Mouse (Mus musculus) hindbrain, embryonic 11.5 days (tissue): ENCODE measurements around the gene Ptges2. TPM values are rescaled to one million over a fixed set of nuclear protein-coding genes. Genes with fewer than 3 reads are reported as not detected.

Experiments
- ATAC-seq: fragments of 200-750 bp; cut with Nextera tagmentation; 2 replicates; pipeline ENCODE4 v1.8.0; 2017; ENCODE audit warnings: mild to moderate bottlenecking, moderate TSS enrichment, moderate library complexity; ENCODE audit not compliant: low FRiP score
- DNase-seq: peaks from one replicate; pipeline ENCODE4 v3.0.0-alpha.2; 2015; ENCODE audit warnings: low spot score
- H3K27ac ChIP-seq: fragments of 300-500 bp; sonication (generic); 2 replicates; pipeline ENCODE4 v1.5.1; 2014; ENCODE audit warnings: mild to moderate bottlenecking, low read depth, low read length
- H3K27me3 ChIP-seq: fragments of 300-500 bp; sonication (generic); 2 replicates; pipeline ENCODE4 v1.6.1; 2014; ENCODE audit warnings: mild to moderate bottlenecking, low read length, moderate library complexity, mixed read lengths; ENCODE audit not compliant: control insufficient read depth, insufficient read depth
- H3K36me3 ChIP-seq: fragments of 300-500 bp; sonication (generic); 2 replicates; pipeline ENCODE4 v1.6.1; 2014; ENCODE audit warnings: mild to moderate bottlenecking, low read length, moderate library complexity, mixed read lengths; ENCODE audit not compliant: control insufficient read depth, insufficient read depth
- H3K4me1 ChIP-seq: fragments of 300-500 bp; sonication (generic); replicated peaks from 2 replicates; pipeline ENCODE4 v1.6.1; 2014; ENCODE audit warnings: low read length, mixed read lengths; ENCODE audit not compliant: control insufficient read depth, insufficient read depth
- H3K4me2 ChIP-seq: fragments of 300-500 bp; sonication (generic); replicated peaks from 2 replicates; pipeline ENCODE4 v1.6.1; 2014; ENCODE audit warnings: mild to moderate bottlenecking, low read depth, low read length
- H3K4me3 ChIP-seq: fragments of 300-500 bp; sonication (generic); 2 replicates; pipeline ENCODE4 v1.5.1; 2014; ENCODE audit warnings: low read depth, low read length
- H3K9ac ChIP-seq: fragments of 300-500 bp; sonication (generic); 2 replicates; pipeline ENCODE4 v1.6.1; 2014; ENCODE audit warnings: low read depth, low read length
- H3K9me3 ChIP-seq: fragments of 300-500 bp; sonication (generic); 2 replicates; pipeline ENCODE4 v1.6.1; 2016; ENCODE audit warnings: low read length; ENCODE audit not compliant: control insufficient read depth
- WGBS: fragments of 180-500 bp; shearing (Covaris S2); extraction: QIAGEN DNeasy Blood & Tissue Kit; methylation state at CpG from one replicate; pipeline ENCODE4 v1.1.7; 2014; 5-methylcytosine and 5-hydroxymethylcytosine counted together
- polyA plus RNA-seq: library from polyadenylated mRNA; unstranded; fragments of >200 nt; fragmentation: Nextera tagmentation; extraction: Ambion mirVana; gene quantifications from 2 replicates; pipeline ENCODE4 v1.2.1, GENCODE M21; 2014

Ptges2 gene
- polyA plus RNA-seq, 1 experiment from 2014 or later = 30.8 TPM

DNA sequence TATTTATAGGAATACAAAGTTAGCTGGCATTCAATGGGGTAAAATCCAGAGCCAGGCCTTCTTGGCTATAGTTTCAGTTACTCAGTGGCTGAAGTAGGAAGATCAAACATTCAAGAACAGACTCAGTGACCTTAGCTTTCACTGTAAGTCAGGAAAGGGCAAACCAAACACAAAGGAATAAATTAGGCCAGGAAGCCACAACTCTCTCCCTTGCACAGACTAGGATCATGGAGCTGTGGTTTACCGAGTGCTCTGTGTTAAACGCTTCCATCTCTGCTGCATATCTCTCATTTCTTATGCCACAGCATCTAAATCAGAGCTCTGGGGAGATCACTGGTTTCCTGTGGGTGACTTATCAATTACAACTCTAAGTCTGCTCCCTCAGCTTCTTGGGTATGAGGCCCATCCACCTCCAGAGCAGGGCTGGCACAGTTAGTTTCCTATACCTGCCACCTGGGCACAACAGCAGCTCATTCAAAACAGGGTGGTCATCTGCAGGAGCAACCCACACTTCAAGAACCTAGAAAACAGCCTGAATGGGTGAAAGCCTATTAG, 42.0 kb downstream of the Ptges2 start:
- no peaks in the 10 kb centered on the region for H3K36me3 ChIP-seq
- H3K27ac ChIP-seq = 0 out of 2 replicates have a peak overlapping the region, but pooled peaks have one; percentile 7
- no peak overlapping the region for H3K4me3 ChIP-seq
- no peaks in the 10 kb centered on the region; the same call in 1 of the 2 replicates for H3K4me1 ChIP-seq
- H3K9me3 ChIP-seq = no peaks in the 10 kb centered on the region
- 67% methylated on average over 2 of the region's 2 CpGs for WGBS
- ATAC-seq (no peak), DNase-seq (no peak)
- no peak overlapping the region for H3K9ac ChIP-seq
- H3K4me2 ChIP-seq = no peak overlapping the region
- H3K27me3 ChIP-seq = no peaks in the 10 kb centered on the region

DNA sequence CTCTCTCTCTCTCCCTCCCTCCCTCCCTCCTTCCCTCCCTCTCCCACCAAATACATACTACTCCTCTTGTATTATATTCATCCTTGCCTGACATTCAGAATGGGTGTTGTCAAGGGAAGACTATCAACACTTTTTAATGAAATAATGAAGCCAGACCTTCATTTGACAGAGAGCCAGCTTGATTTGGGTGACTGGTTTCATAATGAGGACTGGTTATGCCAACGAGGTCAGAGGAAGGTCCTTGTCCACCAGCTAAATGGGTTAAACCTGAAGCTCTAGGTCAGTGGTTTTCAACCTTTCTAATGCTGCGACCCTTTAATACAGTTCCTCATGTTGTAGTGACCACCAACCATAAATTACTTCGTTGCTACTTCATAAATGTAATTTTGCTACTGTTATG, 43.0 kb downstream of the Ptges2 start:
- 85% methylated on average over 3 of the region's 3 CpGs for WGBS
- H3K4me2 ChIP-seq = no peak overlapping the region
- no peaks in the 10 kb centered on the region; the same call in 1 of the 2 replicates for H3K4me1 ChIP-seq
- H3K27ac ChIP-seq = no peak overlapping the region
- no peak for DNase-seq
- no peaks in the 10 kb centered on the region for H3K27me3 ChIP-seq
- no peaks in the 10 kb centered on the region for H3K36me3 ChIP-seq
- ATAC-seq = no peak
- no peaks in the 10 kb centered on the region for H3K9me3 ChIP-seq
- H3K9ac ChIP-seq = no peak overlapping the region
- H3K4me3 ChIP-seq = no peak overlapping the region

DNA sequence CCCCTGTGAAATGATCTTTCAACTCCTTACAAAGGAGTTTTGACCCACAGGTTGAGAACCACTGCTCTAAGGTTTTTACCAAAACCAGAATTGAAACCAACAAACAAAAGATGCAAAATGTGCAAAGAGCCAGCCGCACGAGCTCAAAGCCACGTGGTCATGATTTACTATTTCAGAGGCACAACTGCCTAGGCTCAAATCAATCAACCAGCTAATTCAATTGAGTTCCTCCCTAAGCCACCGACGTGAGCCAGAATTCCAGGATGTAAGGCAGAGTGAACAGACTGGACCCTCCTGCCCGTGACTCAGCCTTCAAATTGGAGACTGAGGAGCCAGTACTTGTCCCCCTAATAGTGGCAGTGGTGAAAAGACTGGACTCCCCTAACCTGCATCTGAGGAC, 43.5 kb downstream of the Ptges2 start:
- Histone ChIP-seq H3K4me1 (no peaks in the 10 kb centered on the region; the same call in 1 of the 2 replicates), H3K36me3 (no peaks in the 10 kb centered on the region), H3K9me3 (no peaks in the 10 kb centered on the region), H3K27ac (no peak overlapping the region), H3K4me3 (no peak overlapping the region), H3K27me3 (no peaks in the 10 kb centered on the region), H3K4me2 (no peak overlapping the region), H3K9ac (no peak overlapping the region)
- 50% methylated on average over 6 of the region's 6 CpGs for WGBS
- DNase-seq = no peak
- no peak for ATAC-seq

DNA sequence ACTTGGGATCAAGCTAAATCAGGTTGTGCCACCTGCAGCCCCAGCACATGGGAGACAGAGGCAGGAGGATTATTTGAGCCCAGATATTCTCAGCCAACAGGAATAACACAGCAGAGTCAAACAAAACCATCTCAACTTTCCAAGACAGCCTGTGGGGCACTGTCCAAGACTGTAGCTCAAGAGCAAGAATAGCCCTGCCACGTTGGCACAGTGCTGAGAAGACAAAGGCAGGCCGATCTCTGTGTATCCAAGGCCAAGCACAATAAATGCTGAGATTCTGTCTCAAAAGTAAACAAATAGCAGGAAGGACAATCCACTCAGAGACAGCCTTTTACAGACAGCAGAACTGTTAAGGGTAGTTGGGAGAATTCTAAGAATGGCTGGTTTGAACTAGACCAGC, 44.5 kb downstream of the Ptges2 start:
- DNase-seq (no peak), ATAC-seq (no peak)
- 76% methylated on average over 2 of the region's 2 CpGs for WGBS
- Histone ChIP-seq H3K9me3 (no peaks in the 10 kb centered on the region), H3K9ac (no peak overlapping the region), H3K4me3 (no peak overlapping the region), H3K4me2 (no peak overlapping the region), H3K36me3 (no peaks in the 10 kb centered on the region), H3K27me3 (no peaks in the 10 kb centered on the region), H3K4me1 (no peaks in the 10 kb centered on the region; the same call in 1 of the 2 replicates), H3K27ac (no peak overlapping the region)

DNA sequence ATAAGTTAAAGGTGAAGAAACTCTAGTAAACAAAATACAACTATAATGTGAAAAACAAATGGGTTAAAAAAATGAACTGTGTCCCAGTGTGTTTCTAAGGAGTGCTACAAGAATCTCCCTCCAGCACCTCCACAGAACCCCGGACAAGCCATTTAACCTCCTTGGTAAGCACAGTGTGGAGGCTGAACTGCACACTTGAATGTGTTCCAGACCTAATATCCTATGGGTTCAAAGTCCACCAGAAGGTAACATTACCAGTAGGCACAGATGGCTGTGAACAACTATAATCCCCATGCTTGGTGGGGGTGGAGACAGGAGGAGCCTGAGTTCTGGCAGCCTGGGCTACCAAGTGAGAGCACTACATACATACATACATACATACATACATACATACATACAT, 44.9 kb downstream of the Ptges2 start:
- H3K27me3 ChIP-seq = no peaks in the 10 kb centered on the region
- no peak overlapping the region for H3K4me2 ChIP-seq
- H3K4me1 ChIP-seq = no peaks in the 10 kb centered on the region; the same call in 1 of the 2 replicates
- no peak overlapping the region for H3K4me3 ChIP-seq
- H3K9ac ChIP-seq = no peak overlapping the region
- 96% methylated on average over 1 of the region's 1 CpGs for whole genome bisulfite sequencing
- H3K36me3 ChIP-seq = no peaks in the 10 kb centered on the region
- DNase-seq = no peak
- H3K27ac ChIP-seq = no peak overlapping the region
- no peaks in the 10 kb centered on the region for H3K9me3 ChIP-seq
- no peak for ATAC-seq

DNA sequence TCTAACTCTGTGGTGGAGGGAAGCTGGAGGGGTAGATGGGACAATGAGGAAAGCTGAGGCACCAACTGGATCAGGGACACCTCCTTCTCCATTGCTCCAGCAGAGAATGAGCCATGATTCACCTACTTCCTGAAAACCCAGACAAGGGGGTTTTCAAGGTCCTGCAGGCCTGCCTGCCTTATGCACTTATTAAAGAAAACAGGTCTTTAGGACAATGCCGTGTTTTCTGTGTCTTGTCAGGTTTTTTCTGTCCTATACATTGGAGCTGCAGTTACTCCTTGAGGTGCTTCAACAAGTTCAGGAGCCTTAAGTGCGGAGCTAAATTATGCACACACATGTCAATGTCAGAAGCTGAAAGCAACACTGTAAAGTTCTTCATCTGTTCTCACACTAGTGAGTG, 45.9 kb downstream of the Ptges2 start:
- H3K9ac ChIP-seq = no peak overlapping the region
- 96% methylated on average over 2 of the region's 2 CpGs for whole genome bisulfite sequencing
- DNase-seq = no peak
- no peak for ATAC-seq
- H3K4me3 ChIP-seq = no peak overlapping the region
- no peak overlapping the region for H3K27ac ChIP-seq
- H3K4me2 ChIP-seq = no peak overlapping the region
- H3K27me3 ChIP-seq = no peaks in the 10 kb centered on the region
- no peaks in the 10 kb centered on the region for H3K9me3 ChIP-seq
- no peaks in the 10 kb centered on the region for H3K36me3 ChIP-seq
- no peaks in the 10 kb centered on the region; the same call in 1 of the 2 replicates for H3K4me1 ChIP-seq

DNA sequence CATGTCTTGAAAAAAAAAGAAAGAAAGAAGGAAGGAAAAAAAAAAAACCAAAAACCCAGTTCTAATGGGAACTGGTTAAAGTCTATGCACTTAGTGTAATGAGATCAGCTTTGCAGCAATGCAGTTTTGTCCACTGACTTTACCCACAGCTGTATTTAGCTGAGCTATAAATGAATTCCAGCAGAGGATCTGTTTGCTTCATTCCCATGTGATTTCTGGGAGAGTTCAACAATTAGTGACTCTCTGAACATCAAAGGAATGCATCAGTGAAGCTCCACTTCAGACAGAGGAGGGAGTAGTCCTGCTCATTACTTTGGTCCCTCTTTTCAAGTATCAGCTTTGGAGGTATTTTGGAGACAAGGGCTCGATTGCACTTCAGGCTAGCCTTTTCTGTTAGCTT, 49.8 kb downstream of the Ptges2 start:
- no peak overlapping the region for H3K9ac ChIP-seq
- H3K36me3 ChIP-seq = no peaks in the 10 kb centered on the region

DNA sequence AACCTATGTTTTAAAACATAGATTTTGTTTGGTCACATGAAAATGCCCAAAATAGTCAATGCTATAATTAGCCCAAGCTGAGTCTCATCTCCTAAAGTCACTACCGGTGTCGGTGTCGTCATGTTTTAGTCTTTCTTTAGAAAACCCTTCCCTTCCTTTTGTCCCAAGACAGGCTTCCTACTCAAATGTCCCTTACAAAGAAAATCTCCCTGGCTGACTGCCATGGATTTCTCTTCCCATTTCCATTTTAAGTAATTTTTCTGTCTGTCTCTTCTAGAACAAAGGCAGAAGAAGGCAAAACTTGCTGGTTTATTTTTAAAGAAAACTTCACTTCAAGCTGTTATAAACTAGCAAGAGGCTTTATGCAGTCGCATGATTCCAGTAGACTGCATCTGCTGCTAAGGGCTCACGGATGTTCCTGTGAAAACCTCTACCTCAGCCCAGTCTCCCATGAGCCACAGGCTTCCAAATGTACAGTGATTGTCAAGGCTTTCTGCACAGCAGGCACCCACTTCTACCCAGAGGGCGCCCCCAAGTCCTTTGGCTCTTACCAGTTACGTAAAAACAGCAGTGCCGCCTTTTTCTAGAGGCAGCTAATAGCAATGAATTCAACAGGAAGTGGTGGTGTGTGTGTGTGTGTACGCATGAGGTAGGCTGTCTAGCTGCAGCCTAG, 51.7 kb downstream of the Ptges2 start:
- H3K4me1 ChIP-seq = peaks cover under 1% of the 10 kb centered on the region; the same call in 1 of the 2 replicates
- ATAC-seq (no peak), DNase-seq (no peak)
- H3K27me3 ChIP-seq = no peaks in the 10 kb centered on the region
- H3K9me3 ChIP-seq = no peaks in the 10 kb centered on the region
- H3K4me3 ChIP-seq = no peak overlapping the region
- no peak overlapping the region for H3K4me2 ChIP-seq
- H3K9ac ChIP-seq = no peak overlapping the region
- H3K36me3 ChIP-seq = no peaks in the 10 kb centered on the region
- no peak overlapping the region for H3K27ac ChIP-seq
- WGBS = 80% methylated on average over 9 of the region's 9 CpGs

More for the DNA sequence above, 49.8 kb downstream of the Ptges2 start:
- no peak for DNase-seq
- H3K27ac ChIP-seq = no peak overlapping the region
- no peak overlapping the region for H3K4me2 ChIP-seq
- H3K27me3 ChIP-seq = no peaks in the 10 kb centered on the region
- H3K4me1 ChIP-seq = no peaks in the 10 kb centered on the region
- no peak overlapping the region for H3K4me3 ChIP-seq
- no peak for ATAC-seq
- 80% methylated on average over 1 of the region's 1 CpGs for WGBS
- no peaks in the 10 kb centered on the region for H3K9me3 ChIP-seq

DNA sequence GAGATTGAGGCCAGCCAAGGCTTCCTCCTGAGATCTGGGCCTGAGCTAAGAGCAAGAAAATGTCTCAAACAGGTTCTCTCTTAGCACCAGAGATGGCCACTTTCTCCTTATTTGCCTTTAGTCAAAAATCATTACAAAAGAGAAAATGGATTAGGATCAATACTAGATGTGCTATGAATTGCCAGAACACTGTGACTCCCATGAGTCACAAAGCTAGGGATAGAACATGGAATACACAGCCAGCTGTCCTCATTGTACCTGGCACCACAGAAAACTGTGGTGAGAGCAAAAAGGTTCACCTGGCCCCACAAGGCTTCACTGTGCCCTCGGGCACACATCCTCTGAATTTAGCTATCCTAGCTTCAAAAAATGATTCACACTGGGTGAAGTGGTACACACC, 52.8 kb downstream of the Ptges2 start:
- DNase-seq (no peak), ATAC-seq (no peak)
- Histone ChIP-seq H3K27ac (no peak overlapping the region), H3K36me3 (no peaks in the 10 kb centered on the region), H3K9ac (no peak overlapping the region), H3K9me3 (no peaks in the 10 kb centered on the region), H3K4me3 (no peak overlapping the region), H3K4me1 (peaks cover 4% of the 10 kb centered on the region; the same call in 1 of the 2 replicates), H3K27me3 (no peaks in the 10 kb centered on the region), H3K4me2 (no peak overlapping the region)
- 89% methylated on average over 1 of the region's 1 CpGs for WGBS
